Mouse (Mus musculus): ENCODE results near the gene Ifrd1. TPM values are rescaled to one million over a fixed set of nuclear protein-coding genes. Genes with fewer than 3 reads are reported as not detected.
"Not testable (repeated sequence)": the region's sequence is repeated elsewhere in the genome, so short reads cannot be mapped to it uniquely, and the experiment has no call there.

Gene Ifrd1
- polyA plus RNA-seq, 1 experiment, result 59.0 TPM

- TF ChIP-seq CTCF (IDR thresholded peaks at IDR 0.05; ENCODE audit: borderline replicate concordance, extremely low read depth, insufficient read depth, insufficient read length) (peak; percentile 99), POLR2A (IDR thresholded peaks at IDR 0.05; ENCODE audit: borderline replicate concordance, extremely low read depth, insufficient read depth, insufficient read length, poor library complexity, severe bottlenecking) (no peak)
- DNase-seq (ENCODE audit: low read depth), result peak; percentile 85
These were observed 8.9 kb upstream of the Ifrd1 start for GRCm38 (mm10) chr12:40257226-40257625.

- no peak for TF ChIP-seq POLR2A (IDR thresholded peaks at IDR 0.05; ENCODE audit: borderline replicate concordance, extremely low read depth, insufficient read depth, insufficient read length, poor library complexity, severe bottlenecking)
- TF ChIP-seq CTCF (IDR thresholded peaks at IDR 0.05; ENCODE audit: borderline replicate concordance, extremely low read depth, insufficient read depth, insufficient read length), result no peak
- no peak for DNase-seq (ENCODE audit: low read depth)
These were observed 8.2 kb upstream of the Ifrd1 start for GRCm38 (mm10) chr12:40256543-40256942.

GRCm38 (mm10) chr12:40256033-40256432 lies 7.7 kb upstream of the Ifrd1 start:
- TF ChIP-seq POLR2A (IDR thresholded peaks at IDR 0.05; ENCODE audit: borderline replicate concordance, extremely low read depth, insufficient read depth, insufficient read length, poor library complexity, severe bottlenecking) (no peak), CTCF (IDR thresholded peaks at IDR 0.05; ENCODE audit: borderline replicate concordance, extremely low read depth, insufficient read depth, insufficient read length) (no peak)
- no peak for DNase-seq (ENCODE audit: low read depth)

- DNase-seq (ENCODE audit: low read depth), result not testable (repeated sequence)
These were observed 7.0 kb upstream of the Ifrd1 start for GRCm38 (mm10) chr12:40255310-40255709.

GRCm38 (mm10) chr12:40254729-40255128 lies 6.4 kb upstream of the Ifrd1 start:
- DNase-seq (ENCODE audit: low read depth), result no peak
- TF ChIP-seq POLR2A (IDR thresholded peaks at IDR 0.05; ENCODE audit: borderline replicate concordance, extremely low read depth, insufficient read depth, insufficient read length, poor library complexity, severe bottlenecking), result no peak
- no peak for TF ChIP-seq CTCF (IDR thresholded peaks at IDR 0.05; ENCODE audit: borderline replicate concordance, extremely low read depth, insufficient read depth, insufficient read length)

- no peak for DNase-seq (ENCODE audit: low read depth)
- no peak for TF ChIP-seq POLR2A (IDR thresholded peaks at IDR 0.05; ENCODE audit: borderline replicate concordance, extremely low read depth, insufficient read depth, insufficient read length, poor library complexity, severe bottlenecking)
These were observed 4.9 kb upstream of the Ifrd1 start for GRCm38 (mm10) chr12:40253241-40253640.

GRCm38 (mm10) chr12:40250256-40250655 lies 2.0 kb upstream of the Ifrd1 start:
- peak; percentile 54 for DNase-seq (ENCODE audit: low read depth)
- TF ChIP-seq CTCF (IDR thresholded peaks at IDR 0.05; ENCODE audit: borderline replicate concordance, extremely low read depth, insufficient read depth, insufficient read length), result no peak

- TF ChIP-seq CTCF (IDR thresholded peaks at IDR 0.05; ENCODE audit: borderline replicate concordance, extremely low read depth, insufficient read depth, insufficient read length), result no peak
- no peak for TF ChIP-seq POLR2A (IDR thresholded peaks at IDR 0.05; ENCODE audit: borderline replicate concordance, extremely low read depth, insufficient read depth, insufficient read length, poor library complexity, severe bottlenecking)
- DNase-seq (ENCODE audit: low read depth), result no peak
These were observed 328 bp downstream of the Ifrd1 start for GRCm38 (mm10) chr12:40247976-40248375.

- DNase-seq (ENCODE audit: low read depth), result no peak
- TF ChIP-seq POLR2A (IDR thresholded peaks at IDR 0.05; ENCODE audit: borderline replicate concordance, extremely low read depth, insufficient read depth, insufficient read length, poor library complexity, severe bottlenecking) (no peak), CTCF (IDR thresholded peaks at IDR 0.05; ENCODE audit: borderline replicate concordance, extremely low read depth, insufficient read depth, insufficient read length) (no peak)
These were observed 920 bp downstream of the Ifrd1 start for GRCm38 (mm10) chr12:40247384-40247783.

GRCm38 (mm10) chr12:40245434-40245970 lies 2.8 kb downstream of the Ifrd1 start:
- no peak for DNase-seq (ENCODE audit: low read depth)
- TF ChIP-seq POLR2A (IDR thresholded peaks at IDR 0.05; ENCODE audit: borderline replicate concordance, extremely low read depth, insufficient read depth, insufficient read length, poor library complexity, severe bottlenecking) (no peak), CTCF (IDR thresholded peaks at IDR 0.05; ENCODE audit: borderline replicate concordance, extremely low read depth, insufficient read depth, insufficient read length) (no peak)

GRCm38 (mm10) chr12:40244926-40245325 lies 3.4 kb downstream of the Ifrd1 start:
- no peak for DNase-seq (ENCODE audit: low read depth)
- TF ChIP-seq CTCF (IDR thresholded peaks at IDR 0.05; ENCODE audit: borderline replicate concordance, extremely low read depth, insufficient read depth, insufficient read length), result no peak
- no peak for TF ChIP-seq POLR2A (IDR thresholded peaks at IDR 0.05; ENCODE audit: borderline replicate concordance, extremely low read depth, insufficient read depth, insufficient read length, poor library complexity, severe bottlenecking)

GRCm38 (mm10) chr12:40243821-40244221 lies 4.5 kb downstream of the Ifrd1 start:
- DNase-seq (ENCODE audit: low read depth), result peak; percentile 81
- no peak for TF ChIP-seq POLR2A (IDR thresholded peaks at IDR 0.05; ENCODE audit: borderline replicate concordance, extremely low read depth, insufficient read depth, insufficient read length, poor library complexity, severe bottlenecking)
- TF ChIP-seq CTCF (IDR thresholded peaks at IDR 0.05; ENCODE audit: borderline replicate concordance, extremely low read depth, insufficient read depth, insufficient read length), result no peak

- TF ChIP-seq POLR2A (IDR thresholded peaks at IDR 0.05; ENCODE audit: borderline replicate concordance, extremely low read depth, insufficient read depth, insufficient read length, poor library complexity, severe bottlenecking), result no peak
- no peak for TF ChIP-seq CTCF (IDR thresholded peaks at IDR 0.05; ENCODE audit: borderline replicate concordance, extremely low read depth, insufficient read depth, insufficient read length)
- DNase-seq (ENCODE audit: low read depth), result no peak
These were observed 5.1 kb downstream of the Ifrd1 start for GRCm38 (mm10) chr12:40243241-40243640.

All from brain, embryonic 14.5 days (tissue).